Mouse (Mus musculus) midbrain, embryonic 11.5 days (tissue): Measurements from ENCODE around the gene Cdc42ep2. TPM values are rescaled to one million over a fixed set of nuclear protein-coding genes. Genes with fewer than 3 reads are reported as not detected.
"Not testable (repeated sequence)": the region's sequence is repeated elsewhere in the genome, so short reads cannot be mapped to it uniquely, and the experiment has no call there.

Experiments
- ATAC-seq: fragments of 200-750 bp; cut with Nextera tagmentation; 2 replicates; pipeline ENCODE4 v1.8.0; 2017; ENCODE audit warnings: moderate TSS enrichment, moderate library complexity; ENCODE audit not compliant: low FRiP score
- DNase-seq: peaks from one replicate; pipeline ENCODE4 v3.0.0; 2015; ENCODE audit warnings: low spot score; ENCODE audit errors: missing footprints
- H3K27ac ChIP-seq: fragments of 300-500 bp; sonication (generic); 2 replicates; pipeline ENCODE4 v1.5.1; 2014; ENCODE audit warnings: low read depth, low read length
- H3K27me3 ChIP-seq: fragments of 300-500 bp; sonication (generic); 2 replicates; pipeline ENCODE4 v1.6.1; 2014; ENCODE audit warnings: mild to moderate bottlenecking, low read length, moderate library complexity, mixed read lengths; ENCODE audit not compliant: control insufficient read depth, insufficient read depth
- H3K36me3 ChIP-seq: fragments of 300-500 bp; sonication (generic); 2 replicates; pipeline ENCODE4 v1.6.1; 2014; ENCODE audit warnings: mild to moderate bottlenecking, low read length, moderate library complexity, mixed read lengths; ENCODE audit not compliant: control insufficient read depth, insufficient read depth
- H3K4me1 ChIP-seq: fragments of 300-500 bp; sonication (generic); 2 replicates; pipeline ENCODE4 v1.6.1; 2014; ENCODE audit warnings: low read length; ENCODE audit not compliant: control insufficient read depth, insufficient read depth
- H3K4me2 ChIP-seq: fragments of 300-500 bp; sonication (generic); 2 replicates; pipeline ENCODE4 v1.6.1; 2014; ENCODE audit warnings: mild to moderate bottlenecking, moderate library complexity
- H3K4me3 ChIP-seq: fragments of 300-500 bp; sonication (generic); 2 replicates; pipeline ENCODE4 v1.5.1; 2014; ENCODE audit warnings: low read depth, low read length
- H3K9ac ChIP-seq: fragments of 300-500 bp; sonication (generic); 2 replicates; pipeline ENCODE4 v1.6.1; 2014; ENCODE audit warnings: low read length
- H3K9me3 ChIP-seq: fragments of 300-500 bp; sonication (generic); 2 replicates; pipeline ENCODE4 v1.6.1; 2016; ENCODE audit warnings: low read length; ENCODE audit not compliant: control insufficient read depth
- WGBS: fragments of 180-500 bp; shearing (Covaris S2); extraction: QIAGEN DNeasy Blood & Tissue Kit; methylation state at CpG from one replicate; pipeline ENCODE4 v1.1.7; 2014; 5-methylcytosine and 5-hydroxymethylcytosine counted together
- polyA plus RNA-seq: library from polyadenylated mRNA; unstranded; fragments of >200 nt; fragmentation: Nextera tagmentation; extraction: Ambion mirVana; gene quantifications from 2 replicates; pipeline ENCODE4 v1.2.1, GENCODE M21; 2014

Gene Cdc42ep2
- polyA plus RNA-seq, 1 experiment from 2014 or later, result 2.5 TPM

GRCm38 (mm10) chr19:5891521-5892258 lies 32.9 kb downstream of the Cdc42ep2 start:
- DNase-seq (no peak), ATAC-seq (no peak)
- Histone ChIP-seq H3K27me3 (no peaks in the 10 kb centered on the region), H3K9me3 (no peaks in the 10 kb centered on the region), H3K27ac (no peak overlapping the region), H3K4me1 (peaks cover 15% of the 10 kb centered on the region), H3K36me3 (peaks cover 6% of the 10 kb centered on the region), H3K4me3 (no peak overlapping the region), H3K4me2 (no peak overlapping the region), H3K9ac (no peak overlapping the region)
- WGBS, result 92% methylated on average over 12 of the region's 12 CpGs

- Histone ChIP-seq H3K36me3 (no peaks in the 10 kb centered on the region; the same call in 1 of the 2 replicates), H3K27ac (no peak overlapping the region), H3K9me3 (no peaks in the 10 kb centered on the region), H3K27me3 (no peaks in the 10 kb centered on the region), H3K4me3 (no peak overlapping the region), H3K9ac (no peak overlapping the region), H3K4me1 (peaks cover 11% of the 10 kb centered on the region), H3K4me2 (no peak overlapping the region)
- DNase-seq, result peak; percentile 44
- no peak for ATAC-seq
- WGBS, result 83% methylated on average over 4 of the region's 4 CpGs
These were observed 35.4 kb downstream of the Cdc42ep2 start for GRCm38 (mm10) chr19:5889211-5889610.

- DNase-seq (no peak), ATAC-seq (no peak)
- H3K9ac ChIP-seq, result no peak overlapping the region
- no peaks in the 10 kb centered on the region; the same call in 1 of the 2 replicates for H3K36me3 ChIP-seq
- WGBS, result 80% methylated on average over 3 of the region's 3 CpGs
- H3K4me2 ChIP-seq, result no peak overlapping the region
- H3K9me3 ChIP-seq, result no peaks in the 10 kb centered on the region
- no peaks in the 10 kb centered on the region for H3K27me3 ChIP-seq
- no peaks in the 10 kb centered on the region for H3K4me1 ChIP-seq
- H3K4me3 ChIP-seq, result no peak overlapping the region
- H3K27ac ChIP-seq, result no peak overlapping the region
These were observed 37.3 kb downstream of the Cdc42ep2 start for GRCm38 (mm10) chr19:5887234-5887815.

GRCm38 (mm10) chr19:5885838-5886237 lies 38.8 kb downstream of the Cdc42ep2 start:
- no peak for DNase-seq
- H3K36me3 ChIP-seq, result no peaks in the 10 kb centered on the region

DNA sequence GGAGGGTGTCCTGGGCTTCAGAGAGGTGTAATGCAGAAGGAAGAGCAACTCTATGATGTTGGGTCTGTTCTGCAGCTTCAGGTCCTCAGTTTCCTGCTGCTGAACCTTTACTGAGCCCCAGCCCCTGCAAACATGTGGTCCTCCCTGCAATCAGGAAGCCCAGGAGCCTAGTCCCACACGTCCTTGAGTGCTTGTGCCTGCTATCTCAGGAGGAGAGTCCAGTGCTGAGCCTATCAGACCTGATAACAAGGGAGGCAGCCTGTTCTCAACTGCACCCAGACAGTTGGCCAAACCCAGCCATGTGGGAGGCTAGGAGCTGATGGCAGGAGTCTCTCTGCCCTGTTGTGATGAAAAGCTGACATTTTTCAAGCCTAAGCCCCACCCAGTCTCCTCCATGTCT lies 40.7 kb downstream of the Cdc42ep2 start:
- Histone ChIP-seq H3K36me3 (no peaks in the 10 kb centered on the region), H3K27me3 (no peaks in the 10 kb centered on the region), H3K27ac (no peak overlapping the region), H3K4me2 (no peak overlapping the region), H3K4me1 (no peaks in the 10 kb centered on the region), H3K9me3 (no peaks in the 10 kb centered on the region), H3K4me3 (no peak overlapping the region), H3K9ac (no peak overlapping the region)
- 45% methylated on average over 1 of the region's 1 CpGs for WGBS
- DNase-seq (no peak), ATAC-seq (no peak)

More at GRCm38 (mm10) chr19:5885838-5886237, 38.8 kb downstream of the Cdc42ep2 start:
- no peak for ATAC-seq
- Histone ChIP-seq H3K4me2 (no peak overlapping the region), H3K4me3 (no peak overlapping the region), H3K27me3 (no peaks in the 10 kb centered on the region), H3K9ac (no peak overlapping the region), H3K4me1 (no peaks in the 10 kb centered on the region), H3K27ac (no peak overlapping the region), H3K9me3 (no peaks in the 10 kb centered on the region)
- 65% methylated on average over 4 of the region's 4 CpGs for WGBS

- DNase-seq, H3K27me3 ChIP-seq, H3K4me1 ChIP-seq, H3K27ac ChIP-seq, ATAC-seq, H3K9ac ChIP-seq, H3K36me3 ChIP-seq, H3K4me3 ChIP-seq, H3K9me3 ChIP-seq, H3K4me2 ChIP-seq: not testable (repeated sequence)
- 84% methylated on average over 5 of the region's 5 CpGs for WGBS
These were observed 42.5 kb downstream of the Cdc42ep2 start for GRCm38 (mm10) chr19:5882079-5882478.

- no peaks in the 10 kb centered on the region for H3K4me1 ChIP-seq
- no peak overlapping the region for H3K4me2 ChIP-seq
- WGBS, result 94% methylated on average over 6 of the region's 6 CpGs
- no peaks in the 10 kb centered on the region for H3K36me3 ChIP-seq
- no peaks in the 10 kb centered on the region for H3K9me3 ChIP-seq
- no peak overlapping the region for H3K4me3 ChIP-seq
- ATAC-seq (no peak), DNase-seq (no peak)
- H3K27me3 ChIP-seq, result no peaks in the 10 kb centered on the region
- no peak overlapping the region for H3K27ac ChIP-seq
- no peak overlapping the region for H3K9ac ChIP-seq
These were observed 43.5 kb downstream of the Cdc42ep2 start for GRCm38 (mm10) chr19:5881155-5881554.

- no peaks in the 10 kb centered on the region for H3K36me3 ChIP-seq
- H3K9me3 ChIP-seq, result no peaks in the 10 kb centered on the region
- no peak overlapping the region for H3K4me2 ChIP-seq
- no peak overlapping the region for H3K4me3 ChIP-seq
- no peaks in the 10 kb centered on the region for H3K27me3 ChIP-seq
- no peak overlapping the region for H3K27ac ChIP-seq
- ATAC-seq, result no peak
- H3K4me1 ChIP-seq, result peaks cover 4% of the 10 kb centered on the region; the same call in 1 of the 2 replicates
- no peak for DNase-seq
- 93% methylated on average over 7 of the region's 7 CpGs for WGBS
- H3K9ac ChIP-seq, result no peak overlapping the region
These were observed 44.9 kb downstream of the Cdc42ep2 start for GRCm38 (mm10) chr19:5879735-5880134.

GRCm38 (mm10) chr19:5878916-5879315 lies 45.7 kb downstream of the Cdc42ep2 start:
- Histone ChIP-seq H3K4me3 (no peak overlapping the region), H3K27ac (no peak overlapping the region), H3K4me2 (no peak overlapping the region), H3K27me3 (no peaks in the 10 kb centered on the region), H3K36me3 (no peaks in the 10 kb centered on the region), H3K9me3 (no peaks in the 10 kb centered on the region), H3K9ac (no peak overlapping the region), H3K4me1 (peaks cover 8% of the 10 kb centered on the region; the same call in 1 of the 2 replicates)
- 82% methylated on average over 3 of the region's 3 CpGs for WGBS
- no peak for DNase-seq
- ATAC-seq, result no peak
